Mouse (Mus musculus): ENCODE measurements at regions not wholly inside any gene's neighbourhood (a gene's known extent, or its start where the extent isn't known, plus 50 kb on each side); places are given as distances from the start of the nearest gene placed in this dataset.

DNA sequence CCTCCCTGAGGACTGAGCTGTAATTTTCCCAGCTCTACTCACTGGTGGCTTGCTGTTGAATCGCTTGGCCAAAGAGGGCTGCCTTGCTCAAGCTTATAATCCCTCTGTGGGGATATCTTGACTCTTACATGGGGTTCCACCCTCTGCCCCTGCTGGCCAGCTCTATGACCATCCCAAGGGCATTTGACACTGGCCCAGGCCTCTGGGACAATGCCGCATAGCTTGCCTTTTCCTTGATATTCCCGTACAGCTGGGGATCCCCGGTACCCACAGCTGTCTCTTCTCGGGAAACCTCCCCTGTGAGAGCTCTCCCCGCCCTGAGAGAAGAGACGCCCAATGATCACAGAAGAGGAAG, 187.9 kb downstream of the Snx10 start:
- no peak for TF ChIP-seq GATA4 (IDR thresholded peaks at IDR 0.05; ENCODE audit: insufficient replicate concordance, low read length)

DNA sequence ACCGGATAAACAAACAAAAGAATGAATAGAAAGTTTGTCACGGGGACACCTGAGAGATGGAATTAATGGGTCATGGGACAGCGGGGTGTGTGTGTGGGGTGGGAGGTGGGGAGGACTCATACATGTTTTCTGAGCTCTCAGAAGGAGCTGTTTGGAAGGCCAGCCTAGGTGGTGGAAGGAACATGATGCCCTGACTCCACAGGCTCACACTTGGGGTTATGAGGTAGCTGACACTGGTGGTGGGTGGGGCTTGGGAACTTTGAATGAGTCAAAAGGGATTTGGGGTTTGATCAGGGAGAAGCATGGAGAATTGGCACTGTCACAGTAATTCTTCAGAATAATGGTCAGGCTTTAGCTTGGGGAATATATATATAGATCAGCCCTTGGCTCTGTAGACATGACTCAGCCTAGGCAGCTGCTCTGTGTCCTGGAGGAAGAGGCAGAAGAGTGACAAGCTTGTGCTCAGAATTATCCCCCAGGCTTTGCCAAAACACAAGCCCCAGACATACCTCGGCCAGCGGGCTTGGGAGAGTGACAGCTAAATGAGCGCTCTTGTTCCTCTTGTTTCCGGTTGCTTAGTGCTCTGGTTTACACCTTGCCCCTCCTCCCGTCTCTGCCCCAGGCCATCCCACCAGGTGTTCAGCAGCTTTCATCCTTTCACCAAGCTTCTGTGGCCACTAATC, 191.6 kb downstream of the Snx10 start:
- no peak for TF ChIP-seq GATA4 (IDR thresholded peaks at IDR 0.05; ENCODE audit: insufficient replicate concordance, low read length)

DNA sequence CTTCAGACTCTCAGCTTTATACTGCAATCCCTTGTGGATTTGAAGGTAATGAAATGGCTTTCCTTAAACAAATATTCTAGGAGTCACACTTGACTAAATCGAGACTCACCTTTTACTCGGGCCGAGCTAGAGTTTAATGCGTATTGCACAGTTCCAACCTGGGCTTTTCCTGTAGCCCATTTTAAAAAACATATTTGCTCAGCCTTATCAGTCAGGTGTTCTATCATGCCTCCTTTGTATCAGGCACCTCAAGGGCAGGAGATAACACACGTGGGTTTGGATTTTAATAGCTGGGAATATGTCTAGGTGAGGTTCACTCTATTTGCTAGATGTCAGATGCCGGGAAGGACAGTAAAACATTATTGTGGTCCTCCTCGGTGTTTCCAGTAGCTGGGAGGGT, 193.7 kb downstream of the Snx10 start:
- no peak for TF ChIP-seq GATA4 (IDR thresholded peaks at IDR 0.05; ENCODE audit: insufficient replicate concordance, low read length)

DNA sequence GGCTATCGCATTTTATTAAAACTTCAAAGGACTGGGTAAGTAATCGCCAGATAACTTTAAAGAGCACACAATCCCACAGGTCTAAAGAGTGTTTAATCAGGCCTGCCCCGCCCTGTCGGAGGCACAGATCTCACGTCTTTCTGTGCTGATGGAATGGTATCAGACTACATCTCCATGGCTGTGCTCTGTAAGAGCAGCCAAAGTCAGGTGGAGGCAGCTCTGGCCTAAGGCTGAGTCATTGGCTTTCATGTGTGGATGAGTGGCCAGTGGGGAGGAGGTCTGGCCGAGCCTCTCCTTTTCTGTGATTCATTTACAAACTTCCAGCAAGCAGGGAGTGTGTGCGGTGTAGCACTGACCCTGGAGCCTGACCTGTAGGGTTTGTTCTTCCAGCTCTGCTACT, 197.0 kb downstream of the Snx10 start:
- peak; percentile 60; the same call in 1 of the 2 replicates for TF ChIP-seq GATA4 (IDR thresholded peaks at IDR 0.05; ENCODE audit: insufficient replicate concordance, low read length)

DNA sequence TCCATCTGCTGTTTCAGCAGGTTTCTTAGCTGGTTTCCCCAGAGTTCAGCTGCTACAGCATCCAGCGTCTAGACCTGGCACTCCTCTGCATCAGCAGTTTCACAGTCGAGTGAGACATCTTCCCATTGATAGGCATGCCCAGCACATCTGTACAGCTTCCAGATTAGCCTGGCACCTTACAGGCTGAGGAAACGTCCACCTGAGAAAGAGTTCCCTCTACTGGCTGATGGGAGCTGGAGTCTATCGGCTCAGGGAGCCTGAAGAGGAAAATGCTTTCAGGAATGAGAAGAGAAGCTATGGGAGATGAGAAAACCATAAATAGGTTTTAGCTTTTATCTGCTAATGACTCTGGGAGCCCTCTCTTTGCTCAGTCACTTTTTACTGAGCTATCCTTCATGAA, 199.4 kb downstream of the Snx10 start:
- no peak for TF ChIP-seq GATA4 (IDR thresholded peaks at IDR 0.05; ENCODE audit: insufficient replicate concordance, low read length)

DNA sequence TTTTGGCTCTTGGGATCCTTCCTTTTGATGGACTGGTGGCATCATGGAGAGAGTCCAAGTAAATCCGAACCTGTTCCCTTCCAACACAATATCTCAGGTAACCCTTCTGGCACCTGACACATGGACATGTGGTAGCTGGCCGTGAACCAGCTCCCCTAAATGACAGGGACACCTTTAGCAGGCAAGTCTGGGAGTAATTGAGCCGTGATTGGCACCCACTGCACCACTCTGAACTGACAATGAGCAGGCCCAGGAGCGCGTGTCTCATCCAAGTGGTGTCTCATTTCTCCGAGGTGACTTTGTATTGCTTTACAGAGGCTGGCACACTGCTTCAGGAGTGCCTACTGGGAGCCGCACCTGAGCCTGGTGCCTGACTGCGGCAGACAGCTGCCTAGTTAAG, 203.5 kb downstream of the Snx10 start:
- TF ChIP-seq GATA4 (IDR thresholded peaks at IDR 0.05; ENCODE audit: insufficient replicate concordance, low read length), result no peak

DNA sequence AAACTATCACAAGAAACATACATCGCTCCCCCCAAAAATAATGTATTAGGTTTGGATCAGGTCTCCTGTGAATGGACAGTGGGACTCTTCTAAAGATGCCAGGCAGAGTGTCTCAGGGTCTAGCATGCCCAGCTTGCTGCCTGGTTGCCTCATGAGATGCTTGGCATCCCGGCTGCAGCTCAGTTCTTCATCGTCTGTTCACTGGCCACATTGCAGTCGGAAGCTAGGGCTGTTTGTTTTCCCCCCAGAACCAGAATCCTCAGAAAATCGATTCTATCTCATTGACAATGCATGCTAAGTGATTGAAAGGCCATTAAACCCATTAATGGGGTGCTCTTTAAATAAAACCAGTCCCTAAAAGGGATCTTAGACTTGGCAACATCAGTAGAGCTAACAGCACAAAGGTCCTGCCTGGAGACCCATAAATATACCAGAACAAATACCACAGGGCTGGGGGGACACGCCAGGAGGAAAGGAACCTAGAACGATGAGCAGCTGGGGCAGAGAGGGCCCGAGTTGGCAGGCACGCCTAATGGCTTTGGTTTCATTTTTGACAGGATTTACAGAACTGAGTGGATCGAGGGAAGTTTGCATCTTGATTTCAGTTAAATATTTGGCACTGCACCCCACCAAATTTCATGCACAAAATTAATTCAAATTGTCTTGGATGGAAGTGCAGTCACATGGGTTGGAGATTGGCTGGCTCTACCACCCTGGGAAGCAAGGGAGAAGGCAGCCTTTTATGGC, 205.3 kb downstream of the Snx10 start:
- no peak for TF ChIP-seq GATA4 (IDR thresholded peaks at IDR 0.05; ENCODE audit: insufficient replicate concordance, low read length)

DNA sequence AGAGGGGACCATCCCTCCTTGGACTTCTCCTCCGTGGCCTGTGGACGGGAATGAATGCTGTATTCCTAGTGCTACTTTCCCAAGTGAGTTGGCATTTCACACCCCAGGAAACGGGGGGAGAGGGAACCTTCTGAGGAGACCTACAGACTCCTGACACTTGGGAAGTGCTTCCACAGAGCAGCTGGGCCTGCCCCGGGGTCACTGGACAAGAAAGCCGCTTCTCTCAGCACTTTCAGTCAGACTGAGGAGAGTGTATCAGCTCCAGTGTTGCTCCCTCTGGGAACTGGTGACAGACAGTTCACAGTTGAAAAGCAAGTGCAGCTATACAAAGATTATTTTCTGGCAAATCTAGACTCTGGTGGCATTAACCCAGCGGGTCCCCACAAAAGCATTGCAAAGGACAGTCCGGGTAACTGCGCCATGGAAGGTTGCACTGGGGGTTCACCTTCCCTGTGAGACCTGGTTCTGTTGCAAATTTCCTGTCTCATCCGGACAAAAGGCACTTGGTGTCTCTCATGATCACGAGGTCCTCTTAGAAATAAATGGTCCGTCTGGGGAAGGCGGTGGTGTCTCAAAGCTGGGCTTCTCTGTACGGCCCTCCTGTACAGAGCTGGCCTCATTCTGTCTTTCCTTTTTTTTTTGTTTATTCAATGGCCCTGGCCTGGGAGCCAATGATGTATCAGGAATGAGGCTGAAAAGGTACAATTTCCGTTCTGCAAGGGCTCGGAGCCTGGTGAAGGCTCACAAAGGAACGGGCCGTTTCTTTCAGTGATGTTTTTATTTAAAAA, 207.1 kb downstream of the Snx10 start:
- no peak for TF ChIP-seq GATA4 (IDR thresholded peaks at IDR 0.05; ENCODE audit: insufficient replicate concordance, low read length)

DNA sequence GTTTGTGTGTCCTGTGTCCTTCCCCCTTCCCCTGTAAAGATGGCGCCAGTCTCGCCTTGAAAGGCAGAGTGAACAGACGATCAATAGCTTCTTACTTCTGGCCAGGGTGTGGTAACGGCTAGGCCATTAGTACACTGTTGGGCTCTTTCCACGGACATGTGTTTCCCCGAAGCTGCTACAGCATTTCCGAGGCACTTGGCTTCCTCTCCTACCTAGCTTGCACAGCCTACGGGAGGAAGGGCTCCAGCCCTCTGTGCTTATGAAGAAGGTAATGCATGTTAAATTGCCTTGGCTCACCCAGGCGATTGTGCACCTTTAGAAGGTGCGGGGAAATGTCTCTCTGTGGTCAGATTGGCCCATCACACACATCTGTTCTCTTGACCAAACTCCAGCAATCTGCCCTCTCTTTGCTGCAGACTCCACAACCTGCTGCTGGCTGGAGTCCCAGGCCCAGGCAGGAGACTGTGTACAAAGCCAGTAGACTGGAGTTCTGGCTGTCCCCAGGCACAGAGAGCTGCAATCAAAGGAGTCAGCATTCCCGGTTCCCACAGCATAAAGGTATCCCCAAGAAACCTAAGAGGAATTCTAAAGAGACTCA, 208.7 kb downstream of the Snx10 start:
- TF ChIP-seq GATA4 (IDR thresholded peaks at IDR 0.05; ENCODE audit: insufficient replicate concordance, low read length), result no peak

DNA sequence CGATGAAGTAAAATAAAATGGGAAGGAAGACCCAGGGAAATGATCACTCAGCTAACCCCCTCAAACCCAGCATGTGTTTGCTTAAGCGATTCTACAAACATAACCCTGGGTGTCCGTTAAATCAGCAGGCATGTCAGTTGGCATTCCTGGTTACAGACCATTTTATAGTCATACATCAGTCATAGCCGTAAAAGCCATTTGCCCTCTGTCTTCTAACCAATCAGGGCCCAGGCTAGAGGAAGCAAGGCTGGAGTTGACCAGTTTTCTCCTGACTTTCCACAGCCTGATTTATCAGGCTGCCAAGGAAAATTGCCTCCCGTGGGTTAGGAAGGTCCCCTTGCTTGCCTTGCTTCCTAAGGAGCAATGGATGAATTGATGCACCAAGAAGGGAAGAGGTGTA, 212.3 kb downstream of the Snx10 start:
- no peak for TF ChIP-seq GATA4 (IDR thresholded peaks at IDR 0.05; ENCODE audit: insufficient replicate concordance, low read length)

DNA sequence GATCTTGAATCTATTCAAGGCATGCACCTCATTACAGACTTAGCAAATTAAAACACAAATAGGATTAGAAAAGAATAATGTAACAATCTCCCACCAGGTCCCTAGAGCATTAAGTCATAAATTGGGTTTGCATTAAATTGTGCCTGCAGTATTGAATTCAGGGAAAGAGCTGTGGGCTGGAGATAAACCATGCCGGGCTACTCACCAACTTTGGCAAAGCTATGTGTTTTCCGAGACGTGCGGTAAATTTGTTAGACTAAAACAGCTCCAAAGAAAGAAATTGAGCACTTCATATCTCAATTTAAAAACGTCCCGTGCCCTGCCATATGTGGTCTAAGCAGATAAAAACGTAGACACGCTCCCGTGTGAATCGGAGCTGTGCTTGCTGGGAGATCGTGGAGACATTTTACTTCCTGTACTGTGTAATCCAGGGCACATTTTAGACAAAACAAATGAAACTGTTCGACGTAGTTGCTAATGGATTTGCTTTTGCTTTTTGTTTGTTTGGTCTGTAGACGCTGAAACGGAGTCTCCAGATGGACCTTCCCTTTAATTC, 219.5 kb downstream of the Snx10 start:
- no peak for TF ChIP-seq GATA4 (IDR thresholded peaks at IDR 0.05; ENCODE audit: insufficient replicate concordance, low read length)

DNA sequence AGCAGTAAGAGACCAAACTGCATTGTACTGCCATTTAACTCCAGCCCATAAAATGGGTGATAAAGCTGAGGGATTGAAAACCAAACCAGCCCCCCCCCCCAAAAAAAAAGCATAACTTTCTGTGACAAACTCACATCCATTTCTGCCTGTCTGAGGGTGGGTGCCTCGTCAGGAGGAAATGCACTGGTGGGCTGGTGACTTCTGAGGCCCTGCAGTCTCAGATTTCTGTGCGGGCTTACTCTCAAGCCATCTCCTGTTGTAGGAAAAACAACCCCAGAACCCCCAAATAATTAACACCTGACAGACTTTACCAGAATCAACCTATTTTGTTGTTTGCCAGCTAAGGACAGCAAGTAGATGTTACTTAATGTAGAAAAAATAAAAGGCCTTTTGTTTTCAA, 220.9 kb downstream of the Snx10 start:
- TF ChIP-seq GATA4 (IDR thresholded peaks at IDR 0.05; ENCODE audit: insufficient replicate concordance, low read length), result no peak

DNA sequence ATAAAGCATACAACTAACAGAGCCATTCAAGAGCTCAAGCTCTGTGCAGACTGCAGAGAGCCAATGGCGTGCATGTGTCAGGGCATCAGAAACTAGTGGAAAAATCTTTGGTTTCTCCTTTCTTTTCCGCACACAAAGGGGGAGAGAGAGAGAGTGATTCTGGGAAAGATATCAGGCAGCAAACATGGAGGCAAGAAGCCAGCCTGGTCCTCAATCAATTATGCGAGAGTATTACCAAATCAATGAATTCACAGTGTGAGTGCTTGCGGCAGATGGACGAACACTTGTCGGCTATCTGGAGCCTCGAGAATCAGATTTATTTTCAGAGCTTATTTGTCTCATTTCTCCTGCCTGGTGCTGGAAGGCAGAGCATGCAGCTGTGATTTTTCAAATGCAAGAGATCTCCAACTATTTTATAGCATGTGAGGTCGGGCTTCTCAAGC, 230.6 kb downstream of the Snx10 start:
- TF ChIP-seq GATA4 (IDR thresholded peaks at IDR 0.05; ENCODE audit: insufficient replicate concordance, low read length), result no peak

DNA sequence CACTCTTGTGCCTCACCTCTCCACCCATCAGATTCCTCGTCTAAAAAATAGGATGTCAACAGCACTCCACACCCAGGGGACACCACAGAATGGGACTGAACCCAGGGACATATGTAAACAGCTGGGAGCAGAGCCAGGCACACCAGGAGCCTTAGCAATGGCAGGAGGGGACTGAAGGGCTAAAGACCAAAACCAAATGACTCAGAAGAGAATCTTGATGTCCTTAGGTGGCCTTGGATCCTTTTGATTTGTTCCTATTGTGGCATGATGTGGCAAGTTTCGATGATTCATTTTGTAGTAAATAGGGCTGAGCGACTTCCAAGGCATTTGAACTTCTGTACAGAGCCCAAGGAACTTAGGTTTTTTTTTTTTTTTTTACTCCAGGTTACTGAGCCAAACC, 233.4 kb downstream of the Snx10 start:
- no peak for TF ChIP-seq GATA4 (IDR thresholded peaks at IDR 0.05; ENCODE audit: insufficient replicate concordance, low read length)

DNA sequence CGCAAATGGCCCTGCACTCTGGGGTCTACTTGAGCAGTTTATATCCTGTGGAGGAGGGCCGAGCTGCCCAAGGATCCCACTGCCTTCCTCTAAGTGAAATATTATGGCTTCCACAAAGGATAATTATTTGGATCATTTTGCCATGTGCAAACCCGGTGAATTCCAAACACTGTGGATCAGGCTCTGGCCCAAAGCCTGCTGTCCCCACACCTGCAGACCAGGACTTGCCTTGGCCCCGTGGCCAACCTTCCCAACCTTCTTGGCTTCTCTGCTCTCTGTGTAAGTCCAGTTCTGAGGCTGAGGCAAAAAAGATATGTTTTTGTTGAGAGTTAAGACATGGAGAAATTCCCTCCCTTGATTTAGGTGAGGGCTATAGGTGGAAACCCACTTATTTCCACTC, 234.0 kb downstream of the Snx10 start:
- no peak for TF ChIP-seq GATA4 (IDR thresholded peaks at IDR 0.05; ENCODE audit: insufficient replicate concordance, low read length)
